Mouse (Mus musculus) CH12.LX (cell line): ENCODE results near the gene Wfdc12. TPM values are rescaled to one million over a fixed set of nuclear protein-coding genes. Genes with fewer than 3 reads are reported as not detected.

Experiments used
- DNase-seq: peaks from one replicate; pipeline ENCODE4 v3.0.0-alpha.2; 2013; ENCODE audit errors: extremely low read depth
- H3K27ac ChIP-seq: 2 replicates; pipeline ENCODE4 v1.5.1; 2012; ENCODE audit warnings: low read depth, mild to moderate bottlenecking, control low read depth, moderate library complexity; ENCODE audit not compliant: insufficient read depth
- H3K27me3 ChIP-seq: replicated peaks from 2 replicates; pipeline ENCODE3; 2012; ENCODE audit warnings: inconsistent platforms
- H3K36me3 ChIP-seq, 2 experiments: replicated peaks in 1 of 2; 2 replicates each; pipeline versions ENCODE3 to v1.6.1; 2012; ENCODE audit warnings: inconsistent platforms in 1 of 2, low read length in 1 of 2, mild to moderate bottlenecking in 1 of 2, mixed read lengths in 1 of 2, moderate library complexity in 1 of 2; ENCODE audit not compliant: control insufficient read depth in 1 of 2, insufficient read depth in 1 of 2
- H3K4me1 ChIP-seq, 2 experiments: 2 replicates each; pipeline ENCODE4 v1.6.1; 2012; ENCODE audit warnings: inconsistent platforms in 1 of 2, moderate library complexity in 1 of 2; ENCODE audit not compliant: insufficient read depth in 2 of 2, control insufficient read depth in 1 of 2
- H3K4me2 ChIP-seq: 2 replicates; pipeline ENCODE4 v1.6.1; 2012; ENCODE audit warnings: low read depth, mild to moderate bottlenecking, control low read depth; ENCODE audit not compliant: poor library complexity, insufficient read depth, severe bottlenecking
- H3K4me3 ChIP-seq, 3 experiments: fragments of 150-350 bp in 1 of 3; sonication (generic) in 1 of 3; replicated peaks in 1 of 3; 2 replicates each; pipeline versions ENCODE3 to v1.5.1; 2011 to 2012; ENCODE audit warnings: low read depth in 2 of 3, low read length in 2 of 3, mild to moderate bottlenecking in 2 of 3, moderate library complexity in 2 of 3, control low read depth in 1 of 3, improper control_type of control experiment in 1 of 3, inconsistent platforms in 1 of 3, mixed read lengths in 1 of 3; ENCODE audit not compliant: poor library complexity in 1 of 3
- H3K79me2 ChIP-seq: replicated peaks from 2 replicates; pipeline ENCODE4 v1.6.1; 2012; ENCODE audit warnings: mild to moderate bottlenecking, moderate library complexity; ENCODE audit not compliant: control insufficient read depth, poor library complexity, insufficient read depth, severe bottlenecking; ENCODE audit errors: extremely low read depth
- H3K9ac ChIP-seq: 2 replicates; pipeline ENCODE4 v1.6.1; 2012; ENCODE audit warnings: low read depth, mild to moderate bottlenecking, control low read depth, moderate library complexity; ENCODE audit not compliant: insufficient read depth
- H3K9me3 ChIP-seq: replicated peaks from 2 replicates; pipeline ENCODE3; 2012; ENCODE audit warnings: low read length, inconsistent platforms, mixed read lengths
- BHLHE40 ChIP-seq: IDR thresholded peaks from 2 replicates; pipeline ENCODE4 v1.6.1; 2011; ENCODE audit warnings: mild to moderate bottlenecking, low read depth, low read length, improper control_type of control experiment
- E2F4 ChIP-seq: IDR thresholded peaks from 2 replicates; pipeline ENCODE4 v1.6.1; 2011; ENCODE audit warnings: low read depth, low read length, improper control_type of control experiment; ENCODE audit not compliant: insufficient replicate concordance
- ELF1 ChIP-seq: IDR thresholded peaks from 2 replicates; pipeline ENCODE4 v1.6.1; 2014; ENCODE audit warnings: low read depth, mild to moderate bottlenecking, inconsistent platforms, low read length, improper control_type of control experiment
- ETS1 ChIP-seq: conservative IDR thresholded peaks from 2 replicates; pipeline ENCODE4 v1.6.1; 2012; ENCODE audit warnings: low read depth, mild to moderate bottlenecking, inconsistent platforms, low read length, improper control_type of control experiment, moderate library complexity
- GABPA ChIP-seq: IDR thresholded peaks from 2 replicates; pipeline ENCODE4 v1.6.1; 2012; ENCODE audit warnings: low read depth, low read length, improper control_type of control experiment, inconsistent platforms; ENCODE audit not compliant: insufficient replicate concordance
- HCFC1 ChIP-seq: IDR thresholded peaks from 2 replicates; pipeline ENCODE4 v1.6.1; 2012; ENCODE audit warnings: low read depth, mild to moderate bottlenecking, inconsistent platforms, low read length, improper control_type of control experiment
- IRF4 ChIP-seq: IDR thresholded peaks from 2 replicates; pipeline ENCODE4 v1.6.1; 2014; ENCODE audit warnings: low read depth, mild to moderate bottlenecking, inconsistent platforms, low read length, improper control_type of control experiment
- JUND ChIP-seq: conservative IDR thresholded peaks from 2 replicates; pipeline ENCODE4 v1.6.1; 2011; ENCODE audit warnings: low read depth, low read length, improper control_type of control experiment
- KAT2A ChIP-seq: IDR thresholded peaks from 2 replicates; pipeline ENCODE4 v1.6.1; 2012; ENCODE audit warnings: low read length, improper control_type of control experiment, inconsistent platforms; ENCODE audit not compliant: insufficient replicate concordance
- MXI1 ChIP-seq: IDR thresholded peaks from 2 replicates; pipeline ENCODE4 v1.6.1; 2011; ENCODE audit warnings: mild to moderate bottlenecking, low read depth, low read length, improper control_type of control experiment
- NRF1 ChIP-seq: IDR thresholded peaks from 2 replicates; pipeline ENCODE4 v1.6.1; 2014; ENCODE audit warnings: low read depth, mild to moderate bottlenecking, inconsistent platforms, low read length, improper control_type of control experiment, moderate library complexity
- POLR2A ChIP-seq: IDR thresholded peaks from 2 replicates; pipeline ENCODE4 v1.6.1; 2011; ENCODE audit warnings: low read depth, mild to moderate bottlenecking, improper control_type of control experiment, low read length
- POLR2AphosphoS2 ChIP-seq: IDR thresholded peaks from 2 replicates; pipeline ENCODE4 v1.6.1; 2011; ENCODE audit warnings: low read depth, low read length, improper control_type of control experiment
- SIN3A ChIP-seq: IDR thresholded peaks from 2 replicates; pipeline ENCODE4 v1.6.1; 2012; ENCODE audit warnings: low read length, improper control_type of control experiment, inconsistent platforms
- SMC3 ChIP-seq: IDR thresholded peaks from 2 replicates; pipeline ENCODE4 v1.6.1; 2011; ENCODE audit warnings: low read depth, low read length, improper control_type of control experiment
- TBP ChIP-seq: conservative IDR thresholded peaks from 2 replicates; pipeline ENCODE4 v1.6.1; 2011; ENCODE audit warnings: low read depth, low read length, improper control_type of control experiment
- USF1 ChIP-seq: IDR thresholded peaks from 2 replicates; pipeline ENCODE4 v1.6.1; 2014; ENCODE audit warnings: low read depth, mild to moderate bottlenecking, inconsistent platforms, low read length, improper control_type of control experiment
- USF2 ChIP-seq: conservative IDR thresholded peaks from 2 replicates; pipeline ENCODE4 v1.6.1; 2011; ENCODE audit warnings: low read depth, low read length, improper control_type of control experiment
- ZKSCAN1 ChIP-seq: IDR thresholded peaks from 2 replicates; pipeline ENCODE4 v1.6.1; 2012; ENCODE audit warnings: low read depth, inconsistent platforms, low read length, improper control_type of control experiment, borderline replicate concordance
- ZMIZ1 ChIP-seq: IDR thresholded peaks from 2 replicates; pipeline ENCODE4 v1.6.1; 2012; ENCODE audit warnings: low read depth, mild to moderate bottlenecking, inconsistent platforms, low read length, improper control_type of control experiment
- ZNF384 ChIP-seq: IDR thresholded peaks from 2 replicates; pipeline ENCODE4 v1.6.1; 2012; ENCODE audit warnings: low read depth, low read length, improper control_type of control experiment, inconsistent platforms
- dilution Hi-C: fragments of 300-500 bp; cut with MboI; formaldehyde crosslinking; loops from 2 replicates; pipeline ENCODE4 v1.14.3; 2020; ENCODE audit warnings: low sequenced_read_pairs; ENCODE audit not compliant: extremely low pct_unique_long_range_greater_than_20kb, extremely low pct_ligation_motif_present
- in situ Hi-C: fragments of 300-500 bp; cut with MboI; formaldehyde crosslinking; loops from 3 replicates; pipeline ENCODE4 v1.14.3; 2019; ENCODE audit warnings: low sequenced_read_pairs, low pct_ligation_motif_present, low pct_unique_long_range_greater_than_20kb, mixed read lengths
- polyA plus RNA-seq: library from polyadenylated mRNA; unstranded; fragments of >175 nt; gene quantifications from 2 replicates; pipeline ENCODE4 v1.2.1, GENCODE M21; 2012; ENCODE audit warnings: low read depth; ENCODE audit not compliant: insufficient read length
- total RNA-seq, 2 experiments: library from RNA; depleted of rRNA; stranded (reverse); fragments of 300-350 nt in 1 of 2; fragments of >200 nt in 1 of 2; gene quantifications; 2 replicates each; pipeline ENCODE4 v1.2.3; 2012 to 2014

Wfdc12 gene
- total and polyA plus RNA-seq, 3 experiments = not detected

DNA sequence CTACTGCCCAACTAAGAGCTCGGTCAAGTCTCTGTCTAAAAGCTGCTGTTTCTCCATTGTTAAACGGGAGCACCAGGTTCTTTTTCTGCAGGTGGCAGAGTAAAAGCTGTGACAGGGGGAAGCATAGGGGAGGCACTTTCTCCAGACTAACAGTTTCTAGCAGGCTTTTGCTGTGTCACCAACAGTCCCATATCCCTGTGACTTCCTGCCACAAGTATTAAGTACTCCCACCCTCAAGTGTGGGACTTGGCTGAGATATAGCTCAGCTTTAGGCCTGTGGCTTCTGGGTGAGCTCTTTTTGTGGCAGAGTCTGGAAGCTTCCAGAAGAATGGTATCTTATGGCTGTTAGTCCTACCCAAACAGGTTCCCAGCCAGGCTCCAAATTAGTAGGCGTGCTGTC is 14.6 kb downstream of the Wfdc12 start:
- H3K27ac ChIP-seq = no peak overlapping the region
- H3K4me1 ChIP-seq = peaks cover 0 to 1% of the 10 kb centered on the region in 2 experiments; a peak in 1 of 4 replicates
- TF ChIP-seq IRF4 (no peak), E2F4 (no peak), HCFC1 (no peak), POLR2A (no peak), USF1 (no peak)
- no peaks in the 10 kb centered on the region for H3K36me3 ChIP-seq
- dilution Hi-C loops = no loop called here
- no peak overlapping the region for H3K9ac ChIP-seq
- H3K4me2 ChIP-seq = no peak overlapping the region
- H3K4me3 ChIP-seq = no peak overlapping the region
- in situ Hi-C loops = no loop called here
- no peak for DNase-seq
- no peaks in the 10 kb centered on the region for H3K9me3 ChIP-seq
- H3K27me3 ChIP-seq = no peaks in the 10 kb centered on the region
- no peaks in the 10 kb centered on the region for H3K79me2 ChIP-seq

DNA sequence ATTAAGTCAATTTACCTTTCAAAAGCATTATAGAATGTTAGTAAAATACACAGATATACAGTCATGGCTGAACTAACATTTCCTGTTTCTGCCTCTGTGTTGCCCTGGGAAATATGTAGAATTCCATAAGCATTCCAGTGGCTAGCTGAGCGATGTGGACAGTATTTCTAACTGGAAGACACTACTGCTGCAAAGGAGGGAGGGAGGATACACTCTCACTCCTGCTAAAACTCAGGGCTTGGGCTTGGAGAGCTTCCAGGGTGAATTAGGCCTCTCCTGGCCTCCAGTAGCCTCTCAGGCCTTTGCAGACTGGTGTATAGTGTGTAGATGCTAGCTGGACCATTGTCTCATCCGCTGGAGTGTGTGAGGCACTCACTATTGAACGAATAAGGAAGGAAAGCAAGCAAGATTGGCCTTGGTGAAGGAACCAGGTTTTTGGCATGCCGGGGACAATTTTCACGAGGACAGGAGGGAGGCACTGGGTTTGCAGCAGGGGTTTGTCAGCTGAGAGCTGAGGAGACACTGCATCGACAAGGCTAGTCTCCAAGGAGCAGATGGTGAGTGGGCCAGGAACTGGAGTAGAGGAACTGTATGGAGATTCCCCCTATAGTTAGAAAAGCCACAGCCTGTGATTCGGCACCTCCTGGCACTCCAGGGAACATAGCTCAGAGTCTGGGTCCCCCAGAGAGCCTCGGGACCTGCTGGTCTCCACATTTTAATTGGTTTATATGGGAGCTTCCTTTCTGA is 15.6 kb downstream of the Wfdc12 start:
- dilution Hi-C loops = no loop called here
- no peaks in the 10 kb centered on the region for H3K27me3 ChIP-seq

DNA sequence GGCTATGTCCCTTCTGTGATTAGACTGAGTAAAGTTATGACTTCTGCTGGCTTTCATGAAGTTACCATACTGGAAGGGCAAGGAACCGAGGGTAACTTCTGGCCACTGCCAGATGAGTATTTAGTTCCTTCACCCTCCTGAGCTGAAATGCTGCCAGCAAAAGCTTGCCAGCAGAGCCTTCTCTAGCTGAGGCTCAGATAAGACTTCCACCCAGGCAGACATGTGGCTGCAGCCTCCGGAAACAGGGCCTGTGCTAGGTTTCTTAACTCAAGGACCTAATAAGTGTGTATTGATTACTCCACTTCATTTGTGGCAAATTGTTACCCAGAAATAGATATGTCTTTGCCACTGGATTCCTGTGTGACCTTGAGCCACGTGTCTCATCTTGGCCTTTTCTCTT is 17.0 kb downstream of the Wfdc12 start:
- dilution Hi-C loops = no loop called here
- peaks cover 2% of the 10 kb centered on the region for H3K9me3 ChIP-seq
- H3K4me1 ChIP-seq = peaks cover 0 to 5% of the 10 kb centered on the region in 2 experiments; a peak in 1 of 4 replicates
- no peak overlapping the region for H3K4me3 ChIP-seq
- in situ Hi-C loops = loop anchor here (5.0 kb wide), 1 partner anchor 41 kb away; no protein-coding TSS in a partner anchor
- DNase-seq = no peak
- no peak overlapping the region for H3K27ac ChIP-seq
- no peaks in the 10 kb centered on the region for H3K36me3 ChIP-seq
- no peak overlapping the region for H3K4me2 ChIP-seq
- no peaks in the 10 kb centered on the region for H3K27me3 ChIP-seq
- no peaks in the 10 kb centered on the region for H3K79me2 ChIP-seq
- no peak overlapping the region for H3K9ac ChIP-seq
- TF ChIP-seq TBP (no peak), POLR2AphosphoS2 (no peak), SIN3A (no peak), BHLHE40 (no peak), JUND (no peak), NRF1 (no peak), POLR2A (no peak), ETS1 (no peak), GABPA (no peak), ELF1 (no peak), KAT2A (no peak)

More for the DNA sequence above, 15.6 kb downstream of the Wfdc12 start:
- Histone ChIP-seq H3K27ac (no peak overlapping the region), H3K4me3 (no peak overlapping the region), H3K36me3 (no peaks in the 10 kb centered on the region), H3K9ac (no peak overlapping the region), H3K4me2 (no peak overlapping the region), H3K9me3 (no peaks in the 10 kb centered on the region), H3K79me2 (no peaks in the 10 kb centered on the region), H3K4me1 (peaks cover 0 to 5% of the 10 kb centered on the region in 2 experiments; a peak in 1 of 4 replicates)
- TF ChIP-seq SMC3 = no peak
- no peak for TF ChIP-seq ZNF384
- no peak for TF ChIP-seq ETS1
- TF ChIP-seq USF2 = no peak
- TF ChIP-seq MXI1 = no peak
- no peak for TF ChIP-seq ZKSCAN1
- no peak for TF ChIP-seq ZMIZ1
- in situ Hi-C loops = loop anchor here (5.0 kb wide), 1 partner anchor 43 kb away; no protein-coding TSS in a partner anchor
- DNase-seq = no peak
